Mouse (Mus musculus) kidney, adult 2 months (tissue): ENCODE results near the gene Rhoc. TPM values are rescaled to one million over a fixed set of nuclear protein-coding genes. Genes with fewer than 3 reads are reported as not detected.

Source experiments
- DNase-seq: peaks from one replicate; pipeline ENCODE4 v3.0.0; 2021
- H3K27ac ChIP-seq: fragments of 200-500 bp; 2 replicates; pipeline ENCODE4 v1.5.1; 2012; ENCODE audit warnings: low read depth, low read length, control low read depth, inconsistent platforms; ENCODE audit not compliant: insufficient read depth
- H3K27me3 ChIP-seq: fragments of 200-500 bp; replicated peaks from 2 replicates; pipeline ENCODE4 v1.6.1; 2012; ENCODE audit warnings: mild to moderate bottlenecking, moderate library complexity, low read length, inconsistent platforms; ENCODE audit not compliant: control insufficient read depth, insufficient read depth
- H3K36me3 ChIP-seq: fragments of 200-500 bp; 2 replicates; pipeline ENCODE4 v1.6.1; 2012; ENCODE audit warnings: mild to moderate bottlenecking, moderate library complexity, low read length, inconsistent platforms; ENCODE audit not compliant: control insufficient read depth, insufficient read depth
- H3K4me1 ChIP-seq: fragments of 200-500 bp; 2 replicates; pipeline ENCODE4 v1.6.1; 2011; ENCODE audit warnings: low read length; ENCODE audit not compliant: control insufficient read depth, insufficient read depth
- H3K4me3 ChIP-seq: fragments of 200-500 bp; 2 replicates; pipeline ENCODE4 v1.5.1; 2011; ENCODE audit warnings: mild to moderate bottlenecking, low read depth, low read length, control low read depth; ENCODE audit not compliant: insufficient read depth
- CTCF ChIP-seq: fragments of 200-500 bp; conservative IDR thresholded peaks from 2 replicates; pipeline ENCODE4 v1.5.1; 2011; ENCODE audit warnings: low read depth, mild to moderate bottlenecking, control low read depth, low read length, moderate library complexity, mixed read lengths; ENCODE audit not compliant: insufficient read depth, insufficient read length
- POLR2A ChIP-seq: fragments of 200-500 bp; IDR thresholded peaks from one replicate; pipeline ENCODE4 v1.6.1; 2011; ENCODE audit warnings: low read depth, low read length, control low read depth
- WGBS: fragments of 180-500 bp; shearing (Covaris S2); methylation state at CpG from one replicate; pipeline ENCODE4 v1.1.7; 2018; 5-methylcytosine and 5-hydroxymethylcytosine counted together
- polyA plus RNA-seq: library from polyadenylated mRNA; depleted of rRNA; stranded (reverse); fragments of >200 nt; gene quantifications from 2 replicates; pipeline ENCODE4 v1.2.3, GENCODE M21; 2012

The Rhoc gene
- polyA plus RNA-seq, 1 experiment: 87.2 TPM

GRCm38 (mm10) chr3:104788561-104789311 lies 561 bp downstream of the Rhoc start:
- under 1% methylated on average over 52 of the region's 52 CpGs for WGBS
- Histone ChIP-seq H3K4me1 (peaks cover 12% of the 10 kb centered on the region; the same call in 1 of the 2 replicates), H3K36me3 (no peaks in the 10 kb centered on the region), H3K27ac (peak overlapping the region; percentile 73), H3K27me3 (no peaks in the 10 kb centered on the region), H3K4me3 (peak overlapping the region; percentile 66)
- no peak for TF ChIP-seq POLR2A
- TF ChIP-seq CTCF: peak; percentile 75
- peak; percentile 91 for DNase-seq

- Histone ChIP-seq H3K4me3 (peak overlapping the region; percentile 66), H3K27ac (peak overlapping the region; percentile 73), H3K27me3 (no peaks in the 10 kb centered on the region), H3K36me3 (no peaks in the 10 kb centered on the region), H3K4me1 (peaks cover 12% of the 10 kb centered on the region; the same call in 1 of the 2 replicates)
- WGBS: 14% methylated on average over 10 of the region's 10 CpGs
- no peak for TF ChIP-seq POLR2A
- no peak for TF ChIP-seq CTCF
- DNase-seq: no peak
Measured at GRCm38 (mm10) chr3:104789312-104789605, 1.1 kb downstream of the Rhoc start.

- 23% methylated on average over 13 of the region's 13 CpGs for WGBS
- no peaks in the 10 kb centered on the region for H3K36me3 ChIP-seq
- H3K27ac ChIP-seq: peak overlapping the region; percentile 48
- H3K4me3 ChIP-seq: peak overlapping the region; percentile 66
- DNase-seq: peak; percentile 83
- no peaks in the 10 kb centered on the region for H3K27me3 ChIP-seq
- TF ChIP-seq CTCF (no peak), POLR2A (no peak)
- peaks cover 16% of the 10 kb centered on the region; the same call in 1 of the 2 replicates for H3K4me1 ChIP-seq
Measured at GRCm38 (mm10) chr3:104789822-104790221, 1.6 kb downstream of the Rhoc start.

GRCm38 (mm10) chr3:104790401-104790937 lies 2.3 kb downstream of the Rhoc start:
- Histone ChIP-seq H3K4me1 (peaks cover 20% of the 10 kb centered on the region; the same call in 1 of the 2 replicates), H3K36me3 (no peaks in the 10 kb centered on the region), H3K4me3 (peak overlapping the region; percentile 66; the same call in 1 of the 2 replicates), H3K27me3 (no peaks in the 10 kb centered on the region), H3K27ac (peak overlapping the region; percentile 48; the same call in 1 of the 2 replicates)
- TF ChIP-seq CTCF (no peak), POLR2A (no peak)
- WGBS: 25% methylated on average over 6 of the region's 6 CpGs
- DNase-seq: peak; percentile 70

GRCm38 (mm10) chr3:104791017-104791416 lies 2.8 kb downstream of the Rhoc start:
- no peak for DNase-seq
- Histone ChIP-seq H3K27me3 (no peaks in the 10 kb centered on the region), H3K4me1 (peaks cover 25% of the 10 kb centered on the region; the same call in 1 of the 2 replicates), H3K4me3 (peak overlapping the region; percentile 66; the same call in 1 of the 2 replicates), H3K36me3 (no peaks in the 10 kb centered on the region), H3K27ac (no peak overlapping the region)
- TF ChIP-seq POLR2A: no peak
- no peak for TF ChIP-seq CTCF
- WGBS: 48% methylated on average over 4 of the region's 4 CpGs

DNA sequence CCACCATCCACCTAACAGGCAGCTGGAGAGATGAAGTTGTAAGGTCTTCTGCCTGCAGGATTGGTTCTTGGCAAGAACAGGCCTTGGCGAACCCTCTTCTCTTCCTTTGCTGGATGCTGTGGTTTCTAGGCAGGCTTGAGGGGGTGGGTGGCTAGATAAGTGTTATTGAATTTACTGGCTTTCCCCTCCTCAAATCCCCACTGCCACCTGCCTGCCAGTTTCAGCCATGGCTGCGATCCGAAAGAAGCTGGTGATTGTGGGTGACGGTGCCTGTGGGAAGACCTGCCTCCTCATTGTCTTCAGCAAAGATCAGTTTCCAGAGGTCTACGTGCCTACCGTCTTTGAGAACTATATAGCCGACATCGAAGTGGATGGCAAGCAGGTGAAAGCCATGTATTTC lies 3.5 kb downstream of the Rhoc start:
- H3K4me1 ChIP-seq: peaks cover 30% of the 10 kb centered on the region; the same call in 1 of the 2 replicates

GRCm38 (mm10) chr3:104792360-104793270 lies 4.4 kb downstream of the Rhoc start:
- Histone ChIP-seq H3K36me3 (no peaks in the 10 kb centered on the region), H3K4me3 (no peak overlapping the region), H3K27me3 (no peaks in the 10 kb centered on the region), H3K4me1 (peaks cover 31% of the 10 kb centered on the region; the same call in 1 of the 2 replicates), H3K27ac (no peak overlapping the region)
- 75% methylated on average over 15 of the region's 15 CpGs for WGBS
- DNase-seq: no peak
- TF ChIP-seq POLR2A (no peak), CTCF (no peak)

More for the DNA sequence above, 3.5 kb downstream of the Rhoc start:
- no peaks in the 10 kb centered on the region for H3K36me3 ChIP-seq
- 89% methylated on average over 8 of the region's 8 CpGs for WGBS
- no peak overlapping the region for H3K4me3 ChIP-seq
- DNase-seq: no peak
- H3K27me3 ChIP-seq: no peaks in the 10 kb centered on the region
- TF ChIP-seq CTCF (no peak), POLR2A (no peak)
- H3K27ac ChIP-seq: no peak overlapping the region
